Mouse (Mus musculus): ENCODE results near the gene Tmem109. TPM values are rescaled to one million over a fixed set of nuclear protein-coding genes. Genes with fewer than 3 reads are reported as not detected.

The Tmem109 gene
- polyA plus RNA-seq, 1 experiment = 223 TPM

DNA sequence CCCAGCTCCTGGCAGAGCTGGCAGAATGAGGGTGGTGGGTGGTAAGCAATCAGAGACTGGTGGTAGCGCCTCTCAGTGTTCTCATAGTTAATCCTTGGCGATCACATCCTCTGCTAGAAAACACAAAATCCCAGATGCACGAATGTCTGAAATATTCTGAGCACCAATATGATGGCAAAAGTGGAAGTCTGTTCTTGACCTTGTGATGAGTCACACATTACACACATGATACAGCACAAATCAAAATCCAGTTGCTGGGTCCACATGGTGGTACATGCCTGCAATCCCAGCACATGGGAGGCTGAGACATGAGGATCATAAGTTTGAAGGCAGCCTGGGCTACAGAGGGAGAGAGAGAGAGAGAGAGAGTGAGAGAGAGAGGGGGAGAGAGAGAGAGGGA, 39.3 kb upstream of the Tmem109 start:
- TF ChIP-seq POLR2A (IDR thresholded peaks at IDR 0.05; ENCODE audit: insufficient read length, low read depth) (no peak), TCF12 (IDR thresholded peaks at IDR 0.05; ENCODE audit: insufficient read depth, poor library complexity, severe bottlenecking) (no peak), REST (IDR thresholded peaks at IDR 0.05; ENCODE audit: insufficient read depth, insufficient read length) (no peak), MYOG (IDR thresholded peaks at IDR 0.05; ENCODE audit: control insufficient read depth in 1 of 3, insufficient read depth in 1 of 3, insufficient read length in 2 of 3, low read depth in 2 of 3) (no peak), USF1 (IDR thresholded peaks at IDR 0.05; ENCODE audit: low read depth) (no peak), E2F4 (IDR thresholded peaks at IDR 0.05; ENCODE audit: insufficient read depth) (no peak), TCF3 (IDR thresholded peaks at IDR 0.05; ENCODE audit: insufficient read length, low read depth) (no peak), SRF (IDR thresholded peaks at IDR 0.05; ENCODE audit: control insufficient read depth, insufficient read length, low read depth) (no peak), MAX (IDR thresholded peaks at IDR 0.05; ENCODE audit: low read depth) (no peak), CEBPB (IDR thresholded peaks at IDR 0.05; ENCODE audit: insufficient read depth, poor library complexity, severe bottlenecking) (no peak), MYOD1 (IDR thresholded peaks at IDR 0.05; ENCODE audit: control insufficient read depth in 1 of 3, insufficient read length in 2 of 3, low read depth in 2 of 3) (no peak), POLR2AphosphoS2 (IDR thresholded peaks at IDR 0.05; ENCODE audit: insufficient read length, low read depth) (no peak)
- no peaks in the 10 kb centered on the region for H3K36me3 ChIP-seq (ENCODE audit: control insufficient read depth, insufficient read depth)
- H3K79me2 ChIP-seq (ENCODE audit: control insufficient read depth, insufficient read depth) = no peaks in the 10 kb centered on the region
- no peak overlapping the region for H3K4me2 ChIP-seq (ENCODE audit: low read depth)
- no peak overlapping the region for H3ac ChIP-seq (ENCODE audit: control insufficient read depth, insufficient read length)
- peaks cover 10% of the 10 kb centered on the region for H3K27me3 ChIP-seq (ENCODE audit: control insufficient read depth, insufficient read depth, insufficient read length)
- no peak overlapping the region for H3K4me3 ChIP-seq

DNA sequence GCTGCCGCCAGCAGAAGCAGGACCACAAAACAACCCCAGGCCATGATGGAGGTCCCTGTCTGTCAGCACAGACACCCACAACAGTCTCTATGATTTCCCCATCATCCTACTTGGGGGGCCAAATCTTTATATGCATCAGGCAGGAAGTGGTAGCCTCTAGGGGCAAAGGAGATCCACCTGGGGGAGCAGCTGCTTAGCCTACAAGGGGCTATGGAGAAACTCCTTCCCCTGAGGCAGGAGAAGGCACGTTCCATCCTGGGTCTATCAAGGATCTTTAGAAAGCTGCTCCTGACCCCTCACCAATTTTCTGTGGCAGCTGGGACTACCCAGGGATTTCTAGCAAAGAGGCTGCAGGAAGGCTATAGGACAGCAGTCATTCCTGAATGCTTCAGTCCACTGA, 38.7 kb upstream of the Tmem109 start, which contains the start of gene Zp1:
TSS of gene Zp1 (minus strand) at position 101 of the 400 bp plus-strand sequence.
- TF ChIP-seq POLR2A (IDR thresholded peaks at IDR 0.05; ENCODE audit: insufficient read length, low read depth) (no peak), E2F4 (IDR thresholded peaks at IDR 0.05; ENCODE audit: insufficient read depth) (no peak), SRF (IDR thresholded peaks at IDR 0.05; ENCODE audit: control insufficient read depth, insufficient read length, low read depth) (no peak), MYOD1 (IDR thresholded peaks at IDR 0.05; ENCODE audit: control insufficient read depth in 1 of 3, insufficient read length in 2 of 3, low read depth in 2 of 3) (no peak), CEBPB (IDR thresholded peaks at IDR 0.05; ENCODE audit: insufficient read depth, poor library complexity, severe bottlenecking) (no peak), TCF12 (IDR thresholded peaks at IDR 0.05; ENCODE audit: insufficient read depth, poor library complexity, severe bottlenecking) (no peak), MAX (IDR thresholded peaks at IDR 0.05; ENCODE audit: low read depth) (no peak), USF1 (IDR thresholded peaks at IDR 0.05; ENCODE audit: low read depth) (no peak), MYOG (IDR thresholded peaks at IDR 0.05; ENCODE audit: control insufficient read depth in 1 of 3, insufficient read depth in 1 of 3, insufficient read length in 2 of 3, low read depth in 2 of 3) (no peak), TCF3 (IDR thresholded peaks at IDR 0.05; ENCODE audit: insufficient read length, low read depth) (no peak), POLR2AphosphoS2 (IDR thresholded peaks at IDR 0.05; ENCODE audit: insufficient read length, low read depth) (no peak)
- Histone ChIP-seq H3K4me2 (ENCODE audit: low read depth) (no peak within 1 kb of the TSS), H3ac (ENCODE audit: control insufficient read depth, insufficient read length) (no peak within 1 kb of the TSS), H3K4me3 (no peak within 1 kb of the TSS), H3K79me2 (ENCODE audit: control insufficient read depth, insufficient read depth) (no peaks in the 10 kb centered on the region), H3K27me3 (ENCODE audit: control insufficient read depth, insufficient read depth, insufficient read length) (peaks cover 10% of the 10 kb centered on the region), H3K36me3 (ENCODE audit: control insufficient read depth, insufficient read depth) (no peaks in the 10 kb centered on the region)

DNA sequence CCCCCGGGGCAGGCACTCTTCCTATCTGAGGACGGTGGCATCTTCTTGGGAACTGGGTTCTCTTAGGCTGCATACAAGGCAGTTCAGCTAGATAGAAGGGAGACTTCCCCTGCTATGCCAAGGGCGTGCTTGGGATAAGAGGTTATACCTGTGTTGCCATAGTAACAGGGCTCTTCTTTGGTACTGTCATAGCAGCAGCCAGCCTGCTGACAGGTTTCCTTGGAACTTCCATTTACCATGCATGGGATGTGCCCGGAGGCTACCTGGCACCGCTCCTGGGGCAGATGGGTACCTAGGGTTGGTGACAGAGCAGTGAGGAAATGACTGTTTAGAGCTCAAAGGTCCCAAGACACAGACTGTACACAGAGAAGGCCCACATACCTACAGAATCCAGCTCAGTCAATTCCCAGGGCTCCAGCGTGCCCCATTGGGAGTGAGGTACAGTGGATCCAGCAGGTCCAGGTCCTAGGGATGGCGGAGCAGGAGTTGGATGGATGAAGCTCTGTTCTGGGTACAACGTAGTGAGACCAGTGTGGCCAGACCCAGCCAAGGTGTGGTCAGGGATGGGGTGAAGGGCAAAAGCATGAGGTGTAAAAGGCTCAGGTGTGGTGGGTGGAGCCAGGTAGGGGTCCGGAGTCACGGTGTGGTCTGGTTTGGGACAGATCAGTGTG, 36.7 kb upstream of the Tmem109 start:
- H3K27me3 ChIP-seq (ENCODE audit: control insufficient read depth, insufficient read depth, insufficient read length) = peaks cover 10% of the 10 kb centered on the region

DNA sequence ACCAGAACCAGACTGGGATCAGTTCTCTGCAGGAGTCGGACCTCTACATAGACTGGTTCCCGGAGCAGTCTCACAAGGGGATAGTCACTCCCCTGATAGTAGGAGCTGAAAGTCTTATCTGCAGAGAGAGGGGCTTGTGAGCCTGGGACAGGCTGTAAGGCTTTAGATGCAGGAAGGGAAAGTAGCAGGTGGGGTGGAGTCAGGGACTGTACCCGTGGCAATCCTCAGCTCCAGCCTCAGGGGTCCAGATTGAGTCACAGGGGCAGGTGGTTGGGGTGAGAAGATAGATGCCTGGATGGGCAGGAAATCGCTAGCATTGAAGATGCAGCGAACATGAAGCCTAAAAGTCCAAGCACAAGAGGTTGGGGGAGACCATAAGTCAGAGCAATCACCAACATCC, 34.7 kb upstream of the Tmem109 start:
- no peak overlapping the region for H3ac ChIP-seq (ENCODE audit: control insufficient read depth, insufficient read length)
- H3K27me3 ChIP-seq (ENCODE audit: control insufficient read depth, insufficient read depth, insufficient read length) = peaks cover 10% of the 10 kb centered on the region
- H3K36me3 ChIP-seq (ENCODE audit: control insufficient read depth, insufficient read depth) = no peaks in the 10 kb centered on the region
- H3K4me2 ChIP-seq (ENCODE audit: low read depth) = no peak overlapping the region
- no peaks in the 10 kb centered on the region for H3K79me2 ChIP-seq (ENCODE audit: control insufficient read depth, insufficient read depth)
- TF ChIP-seq TCF12 (IDR thresholded peaks at IDR 0.05; ENCODE audit: insufficient read depth, poor library complexity, severe bottlenecking) (no peak), E2F4 (IDR thresholded peaks at IDR 0.05; ENCODE audit: insufficient read depth) (no peak), POLR2AphosphoS2 (IDR thresholded peaks at IDR 0.05; ENCODE audit: insufficient read length, low read depth) (no peak), MYOD1 (IDR thresholded peaks at IDR 0.05; ENCODE audit: control insufficient read depth in 1 of 3, insufficient read length in 2 of 3, low read depth in 2 of 3) (no peak), POLR2A (IDR thresholded peaks at IDR 0.05; ENCODE audit: insufficient read length, low read depth) (no peak), TCF3 (IDR thresholded peaks at IDR 0.05; ENCODE audit: insufficient read length, low read depth) (no peak), MYOG (IDR thresholded peaks at IDR 0.05; ENCODE audit: control insufficient read depth in 1 of 3, insufficient read depth in 1 of 3, insufficient read length in 2 of 3, low read depth in 2 of 3) (no peak), USF1 (IDR thresholded peaks at IDR 0.05; ENCODE audit: low read depth) (no peak), MAX (IDR thresholded peaks at IDR 0.05; ENCODE audit: low read depth) (no peak), CEBPB (IDR thresholded peaks at IDR 0.05; ENCODE audit: insufficient read depth, poor library complexity, severe bottlenecking) (no peak)
- no peak overlapping the region for H3K4me3 ChIP-seq

More for the DNA sequence above, 36.7 kb upstream of the Tmem109 start:
- Histone ChIP-seq H3K4me3 (no peak overlapping the region), H3K79me2 (ENCODE audit: control insufficient read depth, insufficient read depth) (no peaks in the 10 kb centered on the region), H3K4me2 (ENCODE audit: low read depth) (no peak overlapping the region), H3ac (ENCODE audit: control insufficient read depth, insufficient read length) (no peak overlapping the region), H3K36me3 (ENCODE audit: control insufficient read depth, insufficient read depth) (no peaks in the 10 kb centered on the region)
- TF ChIP-seq USF1 (IDR thresholded peaks at IDR 0.05; ENCODE audit: low read depth) (no peak), CEBPB (IDR thresholded peaks at IDR 0.05; ENCODE audit: insufficient read depth, poor library complexity, severe bottlenecking) (no peak), MYOG (IDR thresholded peaks at IDR 0.05; ENCODE audit: control insufficient read depth in 1 of 3, insufficient read depth in 1 of 3, insufficient read length in 2 of 3, low read depth in 2 of 3) (no peak), POLR2A (IDR thresholded peaks at IDR 0.05; ENCODE audit: insufficient read length, low read depth) (no peak), TCF12 (IDR thresholded peaks at IDR 0.05; ENCODE audit: insufficient read depth, poor library complexity, severe bottlenecking) (no peak), MAX (IDR thresholded peaks at IDR 0.05; ENCODE audit: low read depth) (no peak), POLR2AphosphoS2 (IDR thresholded peaks at IDR 0.05; ENCODE audit: insufficient read length, low read depth) (no peak), E2F4 (IDR thresholded peaks at IDR 0.05; ENCODE audit: insufficient read depth) (no peak), MYOD1 (IDR thresholded peaks at IDR 0.05; ENCODE audit: control insufficient read depth in 1 of 3, insufficient read length in 2 of 3, low read depth in 2 of 3) (no peak), SRF (IDR thresholded peaks at IDR 0.05; ENCODE audit: control insufficient read depth, insufficient read length, low read depth) (no peak), REST (IDR thresholded peaks at IDR 0.05; ENCODE audit: insufficient read depth, insufficient read length) (no peak), TCF3 (IDR thresholded peaks at IDR 0.05; ENCODE audit: insufficient read length, low read depth) (no peak)

All from myocyte (in vitro differentiated cells).